Mouse (Mus musculus): ENCODE data around the gene Col4a6. TPM values are rescaled to one million over a fixed set of nuclear protein-coding genes. Genes with fewer than 3 reads are reported as not detected.
A peak's percentile ranks its signal among the peaks of the same experiment; 100 is the strongest.

Gene Col4a6
- polyA plus RNA-seq (2011; ENCODE audit: insufficient read depth, insufficient read length, low read depth, missing spikeins), result 0.53 and 0.96 TPM in 2 replicates

GRCm38 (mm10) chrX:141473470-141474302 lies at the start of gene Col4a6:
TSS of gene Col4a6 (minus strand) at chrX:141474076.
- Histone ChIP-seq H3K27ac (ENCODE audit: insufficient read depth, low read length) (no peak within 1 kb of the TSS), H3K4me3 (ENCODE audit: low read depth, low read length) (peak within 1 kb of the TSS; percentile 49), H3K9ac (ENCODE audit: low read depth, poor library complexity, severe bottlenecking) (no peak within 1 kb of the TSS; the same call in 1 of the 2 replicates), H3K27me3 (ENCODE audit: control insufficient read depth, insufficient read depth, low read length, poor library complexity, severe bottlenecking) (no peaks in the 10 kb centered on the region), H3K36me3 (ENCODE audit: control insufficient read depth, insufficient read depth, low read length, poor library complexity, severe bottlenecking) (no peaks in the 10 kb centered on the region), H3K4me1 (ENCODE audit: control insufficient read depth, insufficient read depth, low read length) (no peaks in the 10 kb centered on the region), H3K9me3 (replicated peaks; ENCODE audit: control insufficient read depth, insufficient read depth, low read length, poor library complexity, severe bottlenecking) (no peaks in the 10 kb centered on the region)
- TF ChIP-seq EP300 (IDR thresholded peaks at IDR 0.05; ENCODE audit: insufficient read depth, low read depth, low read length) (no peak), CTCF (IDR thresholded peaks at IDR 0.05; ENCODE audit: low read depth, low read length) (no peak)

- Histone ChIP-seq H3K4me3 (ENCODE audit: low read depth, low read length) (no peak overlapping the region), H3K9ac (ENCODE audit: low read depth, poor library complexity, severe bottlenecking) (no peak overlapping the region), H3K27ac (ENCODE audit: insufficient read depth, low read length) (no peak overlapping the region), H3K9me3 (replicated peaks; ENCODE audit: control insufficient read depth, insufficient read depth, low read length, poor library complexity, severe bottlenecking) (no peaks in the 10 kb centered on the region), H3K4me1 (ENCODE audit: control insufficient read depth, insufficient read depth, low read length) (no peaks in the 10 kb centered on the region), H3K36me3 (ENCODE audit: control insufficient read depth, insufficient read depth, low read length, poor library complexity, severe bottlenecking) (no peaks in the 10 kb centered on the region), H3K27me3 (ENCODE audit: control insufficient read depth, insufficient read depth, low read length, poor library complexity, severe bottlenecking) (no peaks in the 10 kb centered on the region)
- no peak for TF ChIP-seq EP300 (IDR thresholded peaks at IDR 0.05; ENCODE audit: insufficient read depth, low read depth, low read length)
- TF ChIP-seq POLR2A (IDR thresholded peaks at IDR 0.05; ENCODE audit: insufficient read depth, low read length), result no peak
- TF ChIP-seq CTCF (IDR thresholded peaks at IDR 0.05; ENCODE audit: low read depth, low read length), result no peak
These were observed 29.2 kb upstream of the Col4a6 start for GRCm38 (mm10) chrX:141503125-141503524.

- no peaks in the 10 kb centered on the region for H3K36me3 ChIP-seq (ENCODE audit: control insufficient read depth, insufficient read depth, low read length, poor library complexity, severe bottlenecking)
- H3K27me3 ChIP-seq (ENCODE audit: control insufficient read depth, insufficient read depth, low read length, poor library complexity, severe bottlenecking), result no peaks in the 10 kb centered on the region
- H3K9me3 ChIP-seq (replicated peaks; ENCODE audit: control insufficient read depth, insufficient read depth, low read length, poor library complexity, severe bottlenecking), result no peaks in the 10 kb centered on the region
- no peak overlapping the region for H3K4me3 ChIP-seq (ENCODE audit: low read depth, low read length)
- H3K9ac ChIP-seq (ENCODE audit: low read depth, poor library complexity, severe bottlenecking), result no peak overlapping the region
- TF ChIP-seq POLR2A (IDR thresholded peaks at IDR 0.05; ENCODE audit: insufficient read depth, low read length), result no peak
- no peak for TF ChIP-seq EP300 (IDR thresholded peaks at IDR 0.05; ENCODE audit: insufficient read depth, low read depth, low read length)
- no peak for TF ChIP-seq CTCF (IDR thresholded peaks at IDR 0.05; ENCODE audit: low read depth, low read length)
- H3K27ac ChIP-seq (ENCODE audit: insufficient read depth, low read length), result no peak overlapping the region
- no peaks in the 10 kb centered on the region for H3K4me1 ChIP-seq (ENCODE audit: control insufficient read depth, insufficient read depth, low read length)
These were observed 20.7 kb upstream of the Col4a6 start for GRCm38 (mm10) chrX:141494545-141494944.

GRCm38 (mm10) chrX:141475566-141476327 lies 1.9 kb upstream of the Col4a6 start:
- H3K9me3 ChIP-seq (replicated peaks; ENCODE audit: control insufficient read depth, insufficient read depth, low read length, poor library complexity, severe bottlenecking), result no peaks in the 10 kb centered on the region
- H3K4me3 ChIP-seq (ENCODE audit: low read depth, low read length), result peak overlapping the region; percentile 71
- no peaks in the 10 kb centered on the region for H3K4me1 ChIP-seq (ENCODE audit: control insufficient read depth, insufficient read depth, low read length)
- H3K36me3 ChIP-seq (ENCODE audit: control insufficient read depth, insufficient read depth, low read length, poor library complexity, severe bottlenecking), result no peaks in the 10 kb centered on the region
- H3K9ac ChIP-seq (ENCODE audit: low read depth, poor library complexity, severe bottlenecking), result peak overlapping the region; percentile 58
- TF ChIP-seq POLR2A (IDR thresholded peaks at IDR 0.05; ENCODE audit: insufficient read depth, low read length), result no peak
- TF ChIP-seq CTCF (IDR thresholded peaks at IDR 0.05; ENCODE audit: low read depth, low read length), result no peak
- TF ChIP-seq EP300 (IDR thresholded peaks at IDR 0.05; ENCODE audit: insufficient read depth, low read depth, low read length), result no peak
- no peaks in the 10 kb centered on the region for H3K27me3 ChIP-seq (ENCODE audit: control insufficient read depth, insufficient read depth, low read length, poor library complexity, severe bottlenecking)
- no peak overlapping the region for H3K27ac ChIP-seq (ENCODE audit: insufficient read depth, low read length)

- H3K9ac ChIP-seq (ENCODE audit: low read depth, poor library complexity, severe bottlenecking), result peak within 1 kb of the TSS; percentile 58
- peak within 1 kb of the TSS; percentile 71 for H3K4me3 ChIP-seq (ENCODE audit: low read depth, low read length)
- no peak within 1 kb of the TSS for H3K27ac ChIP-seq (ENCODE audit: insufficient read depth, low read length)
- no peaks in the 10 kb centered on the region for H3K27me3 ChIP-seq (ENCODE audit: control insufficient read depth, insufficient read depth, low read length, poor library complexity, severe bottlenecking)
- H3K4me1 ChIP-seq (ENCODE audit: control insufficient read depth, insufficient read depth, low read length), result no peaks in the 10 kb centered on the region
- no peaks in the 10 kb centered on the region for H3K36me3 ChIP-seq (ENCODE audit: control insufficient read depth, insufficient read depth, low read length, poor library complexity, severe bottlenecking)
- no peaks in the 10 kb centered on the region for H3K9me3 ChIP-seq (replicated peaks; ENCODE audit: control insufficient read depth, insufficient read depth, low read length, poor library complexity, severe bottlenecking)
- TF ChIP-seq EP300 (IDR thresholded peaks at IDR 0.05; ENCODE audit: insufficient read depth, low read depth, low read length) (no peak), CTCF (IDR thresholded peaks at IDR 0.05; ENCODE audit: low read depth, low read length) (no peak), POLR2A (IDR thresholded peaks at IDR 0.05; ENCODE audit: insufficient read depth, low read length) (no peak)
These were observed 1.2 kb upstream of the Col4a6 start, which contains the start of gene Col4a5 for GRCm38 (mm10) chrX:141475110-141475509. TSS of gene Col4a5 (plus strand) at chrX:141475385.
